ENCODE assay signal across 8 mouse cellular contexts in genomic region chr6:128355201-128355681, GRCm38 (mm10). TPM values are rescaled to one million over a fixed set of nuclear protein-coding genes. Genes with fewer than 3 reads are reported as not detected.
DNase-seq lines count a peak whose midpoint lies in the region; ATAC-seq lines count a peak whose summit lies in the region.

No protein-coding gene starts in this region.

- DNase-seq in gastrocnemius, adult 18-20 months (ENCODE audit: low spot score) = peak; percentile 27
- DNase-seq in gastrocnemius, postnatal 25 days = no peak
- peak; percentile 14 to 45 for DNase-seq in adrenal gland, postnatal 4 days (ENCODE audit: low spot score in 2 of 2)
- DNase-seq in layer of hippocampus, postnatal 36 days = peak; percentile 57 to 66
- DNase-seq in lung, postnatal 4 days = peak; percentile 45 to 51

- H3K27me3 ChIP-seq in forebrain, embryonic 16.5 days (replicated peaks; ENCODE audit: control insufficient read depth, insufficient read depth, low read length) = no peaks in the 10 kb centered on the region
- no peaks in the 10 kb centered on the region for H3K27me3 ChIP-seq in hindbrain, embryonic 13.5 days
- no peaks in the 10 kb centered on the region for H3K27me3 ChIP-seq in stomach, embryonic 16.5 days (ENCODE audit: control insufficient read depth, insufficient read depth, low read length)

- H3K36me3 ChIP-seq in forebrain, embryonic 16.5 days (ENCODE audit: control insufficient read depth, insufficient read depth) = no peaks in the 10 kb centered on the region
- H3K36me3 ChIP-seq in hindbrain, embryonic 13.5 days = peaks cover 36% of the 10 kb centered on the region
- peaks cover 14% of the 10 kb centered on the region; the same call in 1 of the 2 replicates for H3K36me3 ChIP-seq in stomach, embryonic 16.5 days (ENCODE audit: control insufficient read depth, insufficient read depth, low read length)

- no peaks in the 10 kb centered on the region for H3K9me3 ChIP-seq in forebrain, embryonic 16.5 days (ENCODE audit: control insufficient read depth, low read length)
- no peaks in the 10 kb centered on the region for H3K9me3 ChIP-seq in hindbrain, embryonic 13.5 days
- no peaks in the 10 kb centered on the region for H3K9me3 ChIP-seq in stomach, embryonic 16.5 days (replicated peaks; ENCODE audit: control insufficient read depth, low read length)

- H3K4me1 ChIP-seq in forebrain, embryonic 16.5 days (replicated peaks; ENCODE audit: control insufficient read depth, insufficient read depth, low read length) = peaks cover 26% of the 10 kb centered on the region
- H3K4me1 ChIP-seq in hindbrain, embryonic 13.5 days (replicated peaks) = peaks cover 40% of the 10 kb centered on the region
- H3K4me1 ChIP-seq in stomach, embryonic 16.5 days (ENCODE audit: control insufficient read depth, insufficient read depth, low read length) = peaks cover 6% of the 10 kb centered on the region

- peak overlapping the region; percentile 84 for H3K9ac ChIP-seq in forebrain, embryonic 16.5 days (replicated peaks; ENCODE audit: low read depth, low read length)
- peak overlapping the region; percentile 88 for H3K9ac ChIP-seq in hindbrain, embryonic 13.5 days
- H3K9ac ChIP-seq in stomach, embryonic 16.5 days (ENCODE audit: low read length) = peak overlapping the region; percentile 79

- H3K4me2 ChIP-seq in forebrain, embryonic 16.5 days (ENCODE audit: low read length) = peak overlapping the region; percentile 63
- peak overlapping the region; percentile 78 for H3K4me2 ChIP-seq in hindbrain, embryonic 13.5 days
- H3K4me2 ChIP-seq in stomach, embryonic 16.5 days (ENCODE audit: low read depth, low read length) = peak overlapping the region; percentile 82

- under 1% methylated on average over 28 of the region's 28 CpGs for WGBS in forebrain, embryonic 16.5 days
- WGBS in hindbrain, embryonic 13.5 days = under 1% methylated on average over 28 of the region's 28 CpGs
- WGBS in stomach, embryonic 16.5 days = under 1% methylated on average over 27 of the region's 28 CpGs

- ATAC-seq in forebrain, embryonic 16.5 days = peak; percentile 74
- ATAC-seq in hindbrain, embryonic 13.5 days (ENCODE audit: low FRiP score) = peak; percentile 82
- peak; percentile 51 for ATAC-seq in stomach, embryonic 16.5 days (ENCODE audit: insufficient read depth, low FRiP score)

- peak overlapping the region; percentile 88 for H3K27ac ChIP-seq in forebrain, embryonic 16.5 days (ENCODE audit: low read length)
- H3K27ac ChIP-seq in hindbrain, embryonic 13.5 days = peak overlapping the region; percentile 93
- H3K27ac ChIP-seq in stomach, embryonic 16.5 days (ENCODE audit: low read length) = peak overlapping the region; percentile 83

- H3K4me3 ChIP-seq in forebrain, embryonic 16.5 days (replicated peaks; ENCODE audit: low read length) = peak overlapping the region; percentile 59
- H3K4me3 ChIP-seq in hindbrain, embryonic 13.5 days = peak overlapping the region; percentile 74
- peak overlapping the region; percentile 76 for H3K4me3 ChIP-seq in stomach, embryonic 16.5 days (replicated peaks; ENCODE audit: low read length)

RNA-seq across cellular contexts. Expression of gene Tulp3, which starts 0.4 kb away (rescaled TPM):
- 1 to 10 TPM; 6.3 to 8.2 TPM for total RNA-seq in gastrocnemius, adult 18-20 months (2021)
- 1 to 10 TPM; 5.7 to 5.9 TPM for total RNA-seq in gastrocnemius, postnatal 25 days (2021)
- 10 to 100 TPM; 39.8 to 41.9 TPM for total RNA-seq in adrenal gland, postnatal 4 days (2021)
- polyA plus RNA-seq in forebrain, embryonic 16.5 days (2015; fragmentation: Nextera tagmentation; extraction: Ambion mirVana) = 13.2 and 17.3 TPM in 2 replicates
- 19.9 and 20.1 TPM in 2 replicates for polyA plus RNA-seq in hindbrain, embryonic 13.5 days (2015; fragmentation: Nextera tagmentation; extraction: Ambion mirVana)
- 10 to 100 TPM; 19.6 to 24.0 TPM for total RNA-seq in layer of hippocampus, postnatal 36 days (2021)
- 13.8 TPM in 2 replicates for polyA plus RNA-seq in stomach, embryonic 16.5 days (2015; fragmentation: Nextera tagmentation; extraction: Ambion mirVana)

RNA-seq across cellular contexts. Expression of gene Rhno1, which starts 7.5 kb away (rescaled TPM):
- 1 to 10 TPM; 6.2 to 6.7 TPM for total RNA-seq in gastrocnemius, adult 18-20 months (2021)
- total RNA-seq in gastrocnemius, postnatal 25 days (2021) = 1 to 10 TPM; 6.0 to 7.4 TPM
- 10 to 100 TPM; 35.0 to 36.9 TPM for total RNA-seq in adrenal gland, postnatal 4 days (2021)
- 124 and 129 TPM in 2 replicates for polyA plus RNA-seq in forebrain, embryonic 16.5 days (2015; fragmentation: Nextera tagmentation; extraction: Ambion mirVana)
- 115 and 117 TPM in 2 replicates for polyA plus RNA-seq in hindbrain, embryonic 13.5 days (2015; fragmentation: Nextera tagmentation; extraction: Ambion mirVana)
- 10 to 100 TPM; 20.4 to 20.8 TPM for total RNA-seq in layer of hippocampus, postnatal 36 days (2021)
- polyA plus RNA-seq in stomach, embryonic 16.5 days (2015; fragmentation: Nextera tagmentation; extraction: Ambion mirVana) = 86.6 and 93.2 TPM in 2 replicates

RNA-seq across cellular contexts. Expression of gene Foxm1, which starts 7.5 kb away (rescaled TPM):
- total RNA-seq in gastrocnemius, adult 18-20 months (2021) = under 1 TPM; 0.11 to 0.19 TPM
- 1 to 10 TPM; 1.2 to 1.6 TPM for total RNA-seq in gastrocnemius, postnatal 25 days (2021)
- total RNA-seq in adrenal gland, postnatal 4 days (2021) = 10 to 100 TPM; 28.7 to 32.9 TPM
- polyA plus RNA-seq in forebrain, embryonic 16.5 days (2015; fragmentation: Nextera tagmentation; extraction: Ambion mirVana) = 19.9 and 21.8 TPM in 2 replicates
- 8.7 and 9.6 TPM in 2 replicates for polyA plus RNA-seq in hindbrain, embryonic 13.5 days (2015; fragmentation: Nextera tagmentation; extraction: Ambion mirVana)
- total RNA-seq in layer of hippocampus, postnatal 36 days (2021) = 1 to 10 TPM; 1.6 to 2.2 TPM
- 24.3 and 26.4 TPM in 2 replicates for polyA plus RNA-seq in stomach, embryonic 16.5 days (2015; fragmentation: Nextera tagmentation; extraction: Ambion mirVana)

RNA-seq across cellular contexts. Expression of gene Tex52, which starts 20.0 kb away (rescaled TPM):
- total RNA-seq in gastrocnemius, adult 18-20 months (2021) = not detected
- not detected for total RNA-seq in gastrocnemius, postnatal 25 days (2021)
- not detected for total RNA-seq in adrenal gland, postnatal 4 days (2021)
- 0.45 and 0.85 TPM in 2 replicates for polyA plus RNA-seq in forebrain, embryonic 16.5 days (2015; fragmentation: Nextera tagmentation; extraction: Ambion mirVana)
- polyA plus RNA-seq in hindbrain, embryonic 13.5 days (2015; fragmentation: Nextera tagmentation; extraction: Ambion mirVana) = 0.47 and 0.70 TPM in 2 replicates
- 1 to 10 TPM in 1 of 2 experiments, under 1 TPM in 1; 0.68 to 1.5 TPM for total RNA-seq in layer of hippocampus, postnatal 36 days (2021)
- 0.21 TPM in 2 replicates for polyA plus RNA-seq in stomach, embryonic 16.5 days (2015; fragmentation: Nextera tagmentation; extraction: Ambion mirVana)

RNA-seq across cellular contexts. Expression of gene Gm44596, which starts 20.1 kb away (rescaled TPM):
- total RNA-seq in gastrocnemius, adult 18-20 months (2021) = not detected
- total RNA-seq in gastrocnemius, postnatal 25 days (2021) = not detected
- not detected for total RNA-seq in adrenal gland, postnatal 4 days (2021)
- not detected in 2 replicates for polyA plus RNA-seq in forebrain, embryonic 16.5 days (2015; fragmentation: Nextera tagmentation; extraction: Ambion mirVana)
- polyA plus RNA-seq in hindbrain, embryonic 13.5 days (2015; fragmentation: Nextera tagmentation; extraction: Ambion mirVana) = not detected in 2 replicates
- not detected for total RNA-seq in layer of hippocampus, postnatal 36 days (2021)
- polyA plus RNA-seq in stomach, embryonic 16.5 days (2015; fragmentation: Nextera tagmentation; extraction: Ambion mirVana) = not detected in 2 replicates

Comparison
In these comparisons a context has a peak if more than half of its experiments do, and no peak if none do; other contexts are left out.
1. RNA of gene Foxm1, which starts 7.5 kb away (total RNA-seq): 28.7 to 32.9 TPM in adrenal gland, postnatal 4 days; 1.6 to 2.2 TPM in layer of hippocampus, postnatal 36 days, 1.2 to 1.6 TPM in gastrocnemius, postnatal 25 days and 0.11 to 0.19 TPM in gastrocnemius, adult 18-20 months; every median in the first group is over 4 times any median in the second.
2. Peak in every context shown above with its lines, with median percentiles within 50 percentile points of each other: ATAC-seq, H3K27ac ChIP-seq, H3K4me2 ChIP-seq, H3K4me3 ChIP-seq and H3K9ac ChIP-seq.